Mouse (Mus musculus): ENCODE results near the gene Wnt5b. TPM values are rescaled to one million over a fixed set of nuclear protein-coding genes. Genes with fewer than 3 reads are reported as not detected.

The Wnt5b gene
- 0.33 TPM for polyA plus RNA-seq (2015; fragmentation: Illumina TruSeq; extraction: RNeasy Lipid Tissue Mini Kit (QIAGEN cat#74804); ENCODE audit: insufficient read depth, low read depth, low replicate concordance)

GRCm38 (mm10) chr6:119543803-119544517, at the start of gene Wnt5b:
Wnt5b (minus strand) TSS chr6:119544347.

GRCm38 (mm10) chr6:119479343-119479875, 64.7 kb downstream of the Wnt5b start, which contains the start of gene Fbxl14:
Fbxl14 (plus strand) TSS chr6:119479668.

GRCm38 (mm10) chr6:119417354-119417753, 126.8 kb downstream of the Wnt5b start, which contains the start of gene Adipor2:
Adipor2 (minus strand) TSS chr6:119417704.

Other genes with a start within 250 kb of the Wnt5b start
- gene Lrtm2, start 213.6 kb downstream of the Wnt5b start, polyA plus RNA-seq (2015; fragmentation: Illumina TruSeq; extraction: RNeasy Lipid Tissue Mini Kit (QIAGEN cat#74804); ENCODE audit: insufficient read depth, low read depth, low replicate concordance) = not detected
- 14.7 TPM for gene Adipor2, start 126.6 kb downstream of the Wnt5b start, polyA plus RNA-seq (2015; fragmentation: Illumina TruSeq; extraction: RNeasy Lipid Tissue Mini Kit (QIAGEN cat#74804); ENCODE audit: insufficient read depth, low read depth, low replicate concordance)
- 4.8 TPM for gene Fbxl14, start 64.7 kb downstream of the Wnt5b start, polyA plus RNA-seq (2015; fragmentation: Illumina TruSeq; extraction: RNeasy Lipid Tissue Mini Kit (QIAGEN cat#74804); ENCODE audit: insufficient read depth, low read depth, low replicate concordance)